Comparison of ENCODE assay signal across 12 mouse cellular contexts in the genomic region with DNA sequence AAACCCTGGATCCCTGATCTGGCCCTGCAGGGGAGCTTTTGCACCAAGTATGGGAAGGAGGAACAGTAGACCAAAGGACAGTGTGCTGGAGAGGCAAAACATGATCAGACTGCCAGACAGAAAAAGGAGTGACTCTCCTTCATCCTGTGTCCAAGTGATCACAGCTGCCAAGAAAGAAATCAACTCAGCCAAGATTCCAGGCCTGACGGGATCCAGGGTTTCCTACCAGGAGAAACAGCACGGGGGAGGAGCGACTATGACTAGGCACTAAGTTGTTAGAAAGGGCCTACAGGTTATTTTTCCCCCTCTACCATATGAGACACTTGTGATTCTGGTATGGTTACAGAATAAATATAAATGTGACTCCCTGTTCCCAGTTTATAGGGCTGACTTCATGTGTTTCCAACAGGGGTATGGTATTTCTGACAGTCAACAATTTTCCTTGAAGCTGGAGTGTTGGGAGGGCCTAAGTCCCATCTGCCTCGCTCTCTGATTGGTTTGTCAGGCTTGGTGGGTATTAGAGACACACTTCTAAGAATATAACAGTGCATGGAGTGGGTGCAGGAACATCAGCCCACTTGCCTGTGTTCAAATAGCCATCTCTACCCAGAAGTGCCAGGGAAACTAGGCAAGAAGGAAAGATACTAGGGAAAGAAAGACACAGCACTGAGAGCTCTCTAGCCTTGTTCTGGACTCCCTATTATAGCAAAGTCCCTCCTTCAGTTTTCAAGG.
A peak's percentile ranks its signal among the peaks of the same experiment; 100 is the strongest.
DNase-seq lines count a peak whose midpoint lies in the region; ATAC-seq and TF ChIP-seq lines count a peak whose summit lies in the region.
"Had no signal": no experiment of that assay in that cellular context is flagged by ENCODE, and none has a peak within 500 bp of the region (broad histone marks: within the 10 kb centered on the region; RNA-seq: fewer than 3 reads in every experiment).

No protein-coding gene starts in this region.

- 84% methylated on average over 4 of the region's 4 CpGs for WGBS in limb, embryonic 10.5 days

- H3K4me3 ChIP-seq in layer of hippocampus, adult 2 months: no peak overlapping the region
- no peak overlapping the region for H3K4me3 ChIP-seq in brown adipose tissue, adult 24 weeks (ENCODE audit: insufficient read depth, low read depth, low read length)
- no peak overlapping the region for H3K4me3 ChIP-seq in limb, embryonic 10.5 days
- H3K4me3 ChIP-seq: intestine, embryonic 15.5 days; midbrain, embryonic 10.5 days; stomach, embryonic 15.5 days had no signal

- TF ChIP-seq CTCF in layer of hippocampus, adult 2 months (conservative IDR thresholded peaks at IDR 0.05): no peak

- peak overlapping the region; percentile 86 for H3K27ac ChIP-seq in layer of hippocampus, adult 2 months
- peak overlapping the region; percentile 48; the same call in 1 of the 2 replicates for H3K27ac ChIP-seq in brown adipose tissue, adult 24 weeks (replicated peaks; ENCODE audit: low read depth, low read length)
- H3K27ac ChIP-seq in limb, embryonic 10.5 days: peak overlapping the region; percentile 25; the same call in 1 of the 2 replicates
- H3K27ac ChIP-seq: intestine, embryonic 15.5 days; midbrain, embryonic 10.5 days had no signal

- no peaks in the 10 kb centered on the region for H3K36me3 ChIP-seq in limb, embryonic 10.5 days
- H3K36me3 ChIP-seq: intestine, embryonic 15.5 days; midbrain, embryonic 10.5 days; stomach, embryonic 15.5 days had no signal

- H3K9me3 ChIP-seq in limb, embryonic 10.5 days (replicated peaks): no peaks in the 10 kb centered on the region
- H3K9me3 ChIP-seq: intestine, embryonic 15.5 days; stomach, embryonic 15.5 days had no signal

- no peak for ATAC-seq in megakaryocyte, adult 5-6 weeks (ENCODE audit: poor library complexity, severe bottlenecking)
- ATAC-seq: intestine, embryonic 15.5 days had no signal

- H3K4me1 ChIP-seq in brown adipose tissue, adult 24 weeks (ENCODE audit: control insufficient read depth, insufficient read depth, insufficient read length, low read length): peaks cover 3% of the 10 kb centered on the region
- H3K4me1 ChIP-seq in limb, embryonic 10.5 days: peaks cover 32% of the 10 kb centered on the region

- DNase-seq in adrenal gland, postnatal 36 days: peak; percentile 36 to 52
- DNase-seq in adrenal gland, postnatal 4 days (ENCODE audit: low spot score in 2 of 2): no peak
- DNase-seq in layer of hippocampus, adult 2 months (ENCODE audit: low spot score in 2 of 2): no peak
- no peak for DNase-seq in layer of hippocampus, adult 18-20 months (ENCODE audit: low spot score in 2 of 2)
- DNase-seq in limb, embryonic 10.5 days (ENCODE audit: low spot score): no peak
- no peak for DNase-seq in spleen, adult 12 weeks (ENCODE audit: low spot score)
- DNase-seq: cerebellum, adult 18-20 months had no signal

- no peaks in the 10 kb centered on the region for H3K27me3 ChIP-seq in limb, embryonic 10.5 days (ENCODE audit: low read depth, poor library complexity, severe bottlenecking)
- H3K27me3 ChIP-seq: intestine, embryonic 15.5 days; stomach, embryonic 15.5 days had no signal

Comparison
In these comparisons a context has a peak if more than half of its experiments do, and no peak if none do; other contexts are left out.
1. DNase-seq: peak in adrenal gland, postnatal 36 days (2 of 2); none in adrenal gland, postnatal 4 days (0 of 2), layer of hippocampus, adult 2 months (0 of 2), layer of hippocampus, adult 18-20 months (0 of 2), limb, embryonic 10.5 days (single experiment) and spleen, adult 12 weeks (single experiment).
2. H3K27ac ChIP-seq: peak in every context shown above with its lines; median percentile 86 in layer of hippocampus, adult 2 months; 48 in brown adipose tissue, adult 24 weeks; 25 in limb, embryonic 10.5 days.